Mouse (Mus musculus) 3134 (cell line): ENCODE measurements at regions not wholly inside any gene's neighbourhood (a gene's known extent, or its start where the extent isn't known, plus 50 kb on each side); places are given as distances from the start of the nearest gene placed in this dataset.

ENCODE experiments used
- DNase-seq: peaks from one replicate; pipeline ENCODE4 v3.0.0-alpha.2; 2011; ENCODE audit warnings: low spot score; ENCODE audit not compliant: insufficient read length; ENCODE audit errors: extremely low read depth

- DNase-seq = no peak
Measured at GRCm38 (mm10) chr2:171677998-171678397, 365.3 kb downstream of the Cbln4 start.

GRCm38 (mm10) chr2:171677128-171677527 lies 366.1 kb downstream of the Cbln4 start:
- no peak for DNase-seq

- DNase-seq = no peak
Measured at GRCm38 (mm10) chr2:171676083-171676482, 367.2 kb downstream of the Cbln4 start.

- DNase-seq = no peak
Measured at GRCm38 (mm10) chr2:171675411-171675810, 367.9 kb downstream of the Cbln4 start.

- DNase-seq = no peak
Measured at GRCm38 (mm10) chr2:171670945-171671547, 372.2 kb downstream of the Cbln4 start.

- no peak for DNase-seq
Measured at GRCm38 (mm10) chr2:171668791-171669645, 374.2 kb downstream of the Cbln4 start.

GRCm38 (mm10) chr2:171662571-171662970 lies 380.7 kb downstream of the Cbln4 start:
- DNase-seq = no peak

DNA sequence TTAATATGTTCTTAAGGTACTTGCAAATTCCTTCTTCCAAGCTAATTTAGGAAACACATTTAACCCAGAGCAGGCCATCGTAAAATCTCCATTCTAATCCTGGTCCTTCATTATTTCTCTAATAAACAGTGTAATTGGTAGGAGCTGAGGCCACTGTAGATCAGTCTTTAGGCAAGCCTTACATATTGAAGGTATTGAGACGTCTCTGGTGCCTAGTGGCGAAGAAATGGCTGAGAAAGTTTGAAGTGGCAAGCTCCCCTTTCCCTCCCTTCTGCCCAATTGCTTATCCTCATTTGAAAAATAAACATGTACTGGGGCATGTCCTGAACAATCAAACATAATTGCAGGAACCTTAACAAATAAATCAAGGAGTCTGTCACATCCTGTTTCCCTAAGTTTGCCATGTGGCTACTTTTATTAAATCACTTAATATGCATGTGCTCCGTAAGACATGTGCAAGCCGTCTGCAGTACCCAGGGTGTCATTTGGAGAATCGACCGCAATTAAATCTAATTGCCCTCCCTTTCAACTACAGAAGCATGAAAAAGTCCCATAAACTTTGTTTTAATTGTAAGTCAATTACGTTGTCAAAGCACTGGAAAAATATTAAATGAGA lies 381.3 kb downstream of the Cbln4 start:
- no peak for DNase-seq

GRCm38 (mm10) chr2:171657125-171657524 lies 386.1 kb downstream of the Cbln4 start:
- DNase-seq = no peak

- no peak for DNase-seq
Measured at GRCm38 (mm10) chr2:171641730-171642129, 401.5 kb downstream of the Cbln4 start.

DNA sequence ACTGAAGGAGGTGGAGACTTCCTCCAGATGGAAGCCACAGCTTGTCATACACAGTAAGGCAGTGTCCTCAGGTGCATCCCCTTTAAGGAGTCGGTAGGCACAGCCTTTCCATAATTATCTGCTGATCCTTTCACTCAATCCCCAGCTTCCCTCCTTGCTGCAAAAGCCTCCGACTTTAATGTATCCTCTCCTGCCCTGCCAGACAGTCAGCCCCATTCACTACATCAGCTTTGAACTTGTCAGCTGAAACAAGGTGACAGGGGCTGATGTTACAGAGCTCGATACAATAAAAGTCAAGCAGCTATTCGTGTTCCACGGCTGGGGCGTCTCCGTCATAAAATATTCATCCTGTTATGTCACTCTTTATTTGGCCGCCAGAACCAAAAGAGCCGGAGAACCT lies 402.8 kb downstream of the Cbln4 start:
- no peak for DNase-seq

GRCm38 (mm10) chr2:171638931-171639330 lies 404.3 kb downstream of the Cbln4 start:
- no peak for DNase-seq

- DNase-seq = no peak
Measured at GRCm38 (mm10) chr2:171636837-171637236, 406.4 kb downstream of the Cbln4 start.

- DNase-seq = no peak
Measured at GRCm38 (mm10) chr2:171633355-171634097, 409.7 kb downstream of the Cbln4 start.

DNA sequence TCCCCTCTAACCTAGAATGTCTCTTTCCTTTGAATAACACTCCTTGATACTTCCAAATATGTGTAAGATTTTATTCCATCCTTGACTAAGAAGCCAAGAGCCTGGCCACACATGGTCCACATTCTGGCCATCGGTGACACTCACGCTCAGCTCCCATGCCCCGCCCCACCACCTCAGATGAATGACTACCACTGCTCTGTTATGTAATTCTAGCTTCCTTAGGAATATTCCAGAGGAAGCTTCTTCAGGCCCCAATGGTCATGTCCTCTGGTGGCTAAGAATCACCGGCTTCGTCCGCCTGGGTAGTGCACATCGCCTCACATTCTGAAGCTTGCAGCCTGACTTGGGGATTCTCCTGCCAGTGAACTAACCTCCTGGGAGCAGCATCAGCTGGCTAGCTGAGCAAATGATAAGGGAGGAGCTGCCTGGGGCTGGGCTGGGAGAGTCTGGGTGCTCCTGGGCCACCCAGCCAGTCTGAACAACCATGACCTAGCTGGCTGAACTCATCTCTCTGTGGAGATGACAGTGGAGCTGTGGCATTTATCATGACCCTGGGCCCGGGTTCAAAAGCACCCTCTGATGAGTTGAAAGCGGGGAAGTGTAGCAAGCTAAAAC lies 413.1 kb downstream of the Cbln4 start:
- DNase-seq = no peak

DNA sequence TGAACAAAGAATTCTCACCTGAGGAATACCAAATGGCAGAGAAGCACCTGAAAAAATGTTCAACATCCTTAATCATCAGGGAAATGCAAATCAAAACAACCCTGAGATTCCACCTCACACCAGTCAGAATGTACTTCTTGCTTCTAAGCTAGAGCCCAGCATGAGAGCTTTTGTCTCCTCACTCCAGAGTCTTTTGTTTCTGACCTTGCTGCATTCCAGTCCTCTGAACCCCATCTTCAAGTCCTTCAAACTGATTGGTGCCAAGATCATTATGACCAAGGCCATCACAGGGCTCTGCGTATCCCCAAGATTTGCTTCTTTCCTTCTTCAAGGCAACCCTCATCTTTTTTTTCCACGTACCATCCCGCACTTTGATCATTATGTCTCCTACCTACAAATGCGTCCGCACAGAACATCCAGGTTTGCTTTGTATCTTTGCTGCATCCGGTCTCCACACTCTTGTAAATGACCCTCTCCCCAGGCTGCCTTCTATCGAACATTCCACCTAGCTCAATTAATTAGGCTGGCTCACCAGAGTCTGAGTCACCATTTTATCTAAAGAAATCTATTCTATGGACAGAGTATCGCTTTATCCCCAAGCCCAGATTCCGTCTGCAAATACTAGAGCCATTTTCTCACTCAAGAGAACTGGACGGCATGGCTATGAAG lies 414.9 kb downstream of the Cbln4 start:
- no peak for DNase-seq

DNA sequence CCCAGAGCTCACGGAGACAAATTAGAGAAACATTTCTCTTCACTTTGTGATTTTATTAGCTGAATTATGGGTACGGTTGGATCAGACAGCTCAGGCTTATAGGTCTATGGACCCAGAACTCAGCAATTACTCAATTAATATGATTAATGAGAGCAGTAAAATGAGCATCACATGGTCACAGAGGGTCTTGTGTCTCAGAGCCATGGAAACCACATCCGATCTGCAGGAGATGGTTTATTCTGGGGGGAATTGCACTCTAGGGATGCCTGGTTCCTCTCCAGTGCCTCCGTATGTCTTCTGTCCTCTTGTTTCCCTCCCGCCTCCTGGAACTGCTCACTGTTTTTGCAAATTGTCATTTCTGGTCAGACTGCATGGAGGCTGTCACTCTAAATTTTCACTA lies 422.6 kb downstream of the Cbln4 start:
- DNase-seq = no peak

DNA sequence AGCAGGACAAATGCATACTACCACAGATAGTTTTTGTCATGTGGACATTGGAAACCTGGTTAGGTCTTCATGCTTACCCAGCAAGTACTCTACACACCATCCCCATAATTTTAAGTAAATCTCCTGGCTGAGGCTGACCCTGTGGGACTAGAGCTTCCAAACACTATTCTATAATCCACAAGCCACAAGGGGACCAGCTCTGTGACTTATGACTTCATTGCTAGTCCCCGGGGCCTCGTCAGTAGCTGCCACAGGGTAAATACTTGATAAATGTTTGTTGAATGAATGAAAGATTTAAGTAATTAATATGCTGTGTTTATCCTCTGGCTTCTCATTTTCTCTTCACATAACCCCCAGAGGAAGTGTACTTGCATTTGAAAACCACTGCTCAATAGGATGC lies 423.0 kb downstream of the Cbln4 start:
- DNase-seq = no peak

GRCm38 (mm10) chr2:171618771-171619170 lies 424.5 kb downstream of the Cbln4 start:
- DNase-seq = no peak

GRCm38 (mm10) chr2:171618333-171618732 lies 424.9 kb downstream of the Cbln4 start:
- DNase-seq = no peak
